ENCODE assay signal across 12 mouse cellular contexts in genomic region chr2:19004801-19005200, GRCm38 (mm10). TPM values are rescaled to one million over a fixed set of nuclear protein-coding genes. Genes with fewer than 3 reads are reported as not detected.
DNase-seq lines count a peak whose midpoint lies in the region; ATAC-seq and TF ChIP-seq lines count a peak whose summit lies in the region.
"Had no signal": no experiment of that assay in that cellular context is flagged by ENCODE, and none has a peak within 500 bp of the region (broad histone marks: within the 10 kb centered on the region; RNA-seq: fewer than 3 reads in every experiment).

No protein-coding gene starts in this region.

- WGBS in liver, embryonic 14.5 days (ENCODE audit: insufficient replicate concordance) = 17% methylated on average over 10 of the region's 10 CpGs
- WGBS in hindbrain, embryonic 11.5 days = 80% methylated on average over 10 of the region's 10 CpGs

- H3K4me2 ChIP-seq in liver, embryonic 14.5 days (ENCODE audit: low read depth) = no peak overlapping the region
- H3K4me2 ChIP-seq in hindbrain, embryonic 11.5 days (replicated peaks; ENCODE audit: low read depth, low read length) = no peak overlapping the region
- H3K4me2 ChIP-seq: embryonic facial prominence, embryonic 12.5 days; hindbrain, embryonic 15.5 days had no signal

- no peak for TF ChIP-seq EP300 in liver, embryonic 14.5 days (IDR thresholded peaks at IDR 0.05; ENCODE audit: low read depth)

- H3K27ac ChIP-seq in liver, embryonic 14.5 days = no peak overlapping the region
- H3K27ac ChIP-seq in hindbrain, embryonic 11.5 days (ENCODE audit: low read depth, low read length) = no peak overlapping the region
- H3K27ac ChIP-seq: embryonic facial prominence, embryonic 12.5 days; hindbrain, embryonic 15.5 days had no signal

- no peak for TF ChIP-seq CTCF in liver, embryonic 14.5 days (IDR thresholded peaks at IDR 0.05; ENCODE audit: low read depth)

- no peaks in the 10 kb centered on the region for H3K27me3 ChIP-seq in liver, embryonic 14.5 days (ENCODE audit: control insufficient read depth, insufficient read depth, low read length)
- no peaks in the 10 kb centered on the region for H3K27me3 ChIP-seq in hindbrain, embryonic 11.5 days (ENCODE audit: control insufficient read depth, insufficient read depth, low read length)
- H3K27me3 ChIP-seq: hindbrain, embryonic 15.5 days had no signal

- no peak overlapping the region for H3K9ac ChIP-seq in liver, embryonic 14.5 days (replicated peaks)
- H3K9ac ChIP-seq in hindbrain, embryonic 11.5 days (ENCODE audit: low read depth, low read length) = no peak overlapping the region
- H3K9ac ChIP-seq: embryonic facial prominence, embryonic 12.5 days; hindbrain, embryonic 15.5 days had no signal

- peak; percentile 96 for ATAC-seq in common myeloid progenitor, adult 5-6 weeks (replicated peaks; ENCODE audit: low read depth, poor library complexity, severe bottlenecking)
- ATAC-seq in liver, embryonic 14.5 days (ENCODE audit: insufficient read depth) = 0 out of 2 replicates have a peak, but pooled peaks have one; percentile 26
- ATAC-seq in hindbrain, embryonic 11.5 days (ENCODE audit: low FRiP score) = no peak
- ATAC-seq: Patski had no signal

- no peak overlapping the region for H3K4me3 ChIP-seq in liver, embryonic 14.5 days (ENCODE audit: insufficient read depth in 1 of 2, low read depth in 2 of 2, low read length in 2 of 2)
- H3K4me3 ChIP-seq in hindbrain, embryonic 11.5 days (ENCODE audit: low read depth, low read length) = no peak overlapping the region
- H3K4me3 ChIP-seq: embryonic facial prominence, embryonic 12.5 days; hindbrain, embryonic 15.5 days had no signal

- H3K4me1 ChIP-seq in liver, embryonic 14.5 days (replicated peaks; ENCODE audit: control insufficient read depth in 2 of 2, insufficient read depth in 2 of 2, low read length in 1 of 2) = peaks cover 2 to 13% of the 10 kb centered on the region in 2 experiments
- no peaks in the 10 kb centered on the region for H3K4me1 ChIP-seq in hindbrain, embryonic 11.5 days (replicated peaks; ENCODE audit: control insufficient read depth, insufficient read depth, low read length)
- H3K4me1 ChIP-seq: embryonic facial prominence, embryonic 12.5 days; hindbrain, embryonic 15.5 days had no signal

- peak; percentile 78 for DNase-seq in layer of hippocampus, adult 9-11 months
- DNase-seq in layer of hippocampus, adult 9-10 months (ENCODE audit: low spot score) = no peak
- no peak for DNase-seq in liver, embryonic 14.5 days (ENCODE audit: low read depth in 3 of 3, low spot score in 3 of 3)
- peak; percentile 29 to 47 for DNase-seq in spleen, postnatal 14 days (ENCODE audit: low spot score in 2 of 2)
- no peak for DNase-seq in cerebellum, postnatal 14 days
- DNase-seq in hindbrain, embryonic 11.5 days (ENCODE audit: low spot score) = no peak
- no peak for DNase-seq in frontal cortex, postnatal 36 days (ENCODE audit: low spot score in 2 of 2)

- H3K9me3 ChIP-seq in liver, embryonic 14.5 days (ENCODE audit: control insufficient read depth, low read length) = no peaks in the 10 kb centered on the region
- no peaks in the 10 kb centered on the region for H3K9me3 ChIP-seq in hindbrain, embryonic 11.5 days (ENCODE audit: control insufficient read depth, low read length)
- H3K9me3 ChIP-seq: embryonic facial prominence, embryonic 12.5 days; hindbrain, embryonic 15.5 days had no signal

- no peaks in the 10 kb centered on the region for H3K36me3 ChIP-seq in liver, embryonic 14.5 days (replicated peaks; ENCODE audit: control insufficient read depth, insufficient read depth, low read depth)
- no peaks in the 10 kb centered on the region for H3K36me3 ChIP-seq in hindbrain, embryonic 11.5 days (ENCODE audit: control insufficient read depth, insufficient read depth, low read length)
- H3K36me3 ChIP-seq: embryonic facial prominence, embryonic 12.5 days; hindbrain, embryonic 15.5 days had no signal

RNA-seq across cellular contexts. Expression of gene 4930426L09Rik, which starts 6.7 kb away (rescaled TPM):
- not detected in 2 replicates for total RNA-seq in common myeloid progenitor, adult 5-6 weeks (2017)
- 0.22 and 0.28 TPM in 2 replicates for polyA plus RNA-seq in liver, embryonic 14.5 days (2012; rRNA removed)
- polyA plus RNA-seq in liver, embryonic 14.5 days (2014; fragmentation: Nextera tagmentation; extraction: Ambion mirVana) = 0.22 and 0.28 TPM in 2 replicates
- polyA plus RNA-seq in hindbrain, embryonic 11.5 days (2014; fragmentation: Nextera tagmentation; extraction: Ambion mirVana) = 0.43 and 0.49 TPM in 2 replicates
- polyA plus RNA-seq: lung, embryonic 16.5 days had no signal

RNA-seq across cellular contexts. Expression of gene Pip4k2a, which starts 6.9 kb away (rescaled TPM):
- total RNA-seq in common myeloid progenitor, adult 5-6 weeks (2017) = 30.1 and 51.8 TPM in 2 replicates
- 10.7 and 16.6 TPM in 2 replicates for polyA plus RNA-seq in liver, embryonic 14.5 days (2012; rRNA removed)
- polyA plus RNA-seq in liver, embryonic 14.5 days (2014; fragmentation: Nextera tagmentation; extraction: Ambion mirVana) = 15.2 and 17.4 TPM in 2 replicates
- polyA plus RNA-seq in hindbrain, embryonic 11.5 days (2014; fragmentation: Nextera tagmentation; extraction: Ambion mirVana) = 10.8 and 11.4 TPM in 2 replicates

Comparison
In these comparisons a context has a peak if more than half of its experiments do, and no peak if none do; other contexts are left out.
1. DNase-seq: peak in layer of hippocampus, adult 9-11 months (single experiment) and spleen, postnatal 14 days (2 of 2); none in layer of hippocampus, adult 9-10 months (single experiment), liver, embryonic 14.5 days (0 of 3), cerebellum, postnatal 14 days (0 of 2), hindbrain, embryonic 11.5 days (single experiment) and frontal cortex, postnatal 36 days (0 of 2).